Mouse (Mus musculus): Measurements from ENCODE around the gene Xaf1. TPM values are rescaled to one million over a fixed set of nuclear protein-coding genes. Genes with fewer than 3 reads are reported as not detected.

The Xaf1 gene
- polyA plus RNA-seq, 1 experiment = 23.9 TPM

DNA sequence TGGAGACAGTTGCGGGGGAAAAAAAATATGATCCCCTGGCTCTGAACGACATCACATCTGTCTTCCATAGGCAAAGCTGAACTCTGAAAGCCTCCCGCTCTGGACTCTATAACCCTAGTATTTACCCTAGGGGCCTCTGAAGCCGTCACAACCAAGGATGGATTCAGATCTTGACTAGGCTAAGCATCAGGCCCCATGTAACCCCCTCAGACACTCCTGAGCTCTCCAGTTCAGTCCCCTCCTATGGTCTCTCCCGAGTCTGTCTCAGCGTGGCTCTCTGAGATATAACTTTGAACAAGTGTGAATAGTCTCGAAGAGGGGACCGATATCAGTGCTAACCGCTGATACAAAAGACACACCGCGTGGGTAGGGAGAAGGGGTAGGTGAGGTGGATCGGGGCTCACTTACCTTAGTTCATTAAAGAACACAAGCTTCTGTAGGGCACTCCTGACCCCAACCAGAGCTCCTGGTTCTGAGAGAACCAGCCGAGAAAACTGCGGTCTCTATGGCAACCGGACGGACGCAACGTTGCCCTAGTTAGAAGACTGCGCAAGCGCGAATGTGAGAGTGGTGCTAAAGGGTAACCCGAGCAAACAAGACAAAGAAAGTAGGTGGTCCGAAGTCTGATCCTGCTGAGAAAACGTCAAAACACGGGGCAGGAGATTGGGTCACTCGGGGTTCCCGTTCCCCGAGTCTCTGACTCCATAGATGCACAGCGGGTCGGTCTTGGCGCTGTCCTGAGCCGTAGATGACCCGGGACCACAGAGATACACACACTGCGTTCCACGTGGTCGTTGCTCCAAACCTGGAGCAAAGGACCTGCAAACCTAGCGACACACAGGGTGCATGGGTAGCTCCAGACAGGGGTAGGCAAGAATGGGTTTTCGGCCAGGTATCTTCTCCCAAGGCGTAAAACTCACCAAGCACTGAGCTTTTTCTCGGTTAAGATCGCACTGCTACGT lies 60.2 kb downstream of the Xaf1 start:
- peak overlapping the region; percentile 47 for H3K4me3 ChIP-seq (ENCODE audit: insufficient read depth, low read depth, low read length)
- H3K27ac ChIP-seq (ENCODE audit: insufficient read depth, low read depth, low read length) = no peak overlapping the region
- WGBS = 11% methylated on average over 42 of the region's 42 CpGs
- TF ChIP-seq POLR2A (IDR thresholded peaks at IDR 0.05; ENCODE audit: low read depth, low read length) (no peak), CTCF (conservative IDR thresholded peaks at IDR 0.05; ENCODE audit: insufficient read depth, insufficient read length, low read depth, low read length) (no peak)
- peak; percentile 74 for DNase-seq
- no peaks in the 10 kb centered on the region for H3K36me3 ChIP-seq (ENCODE audit: control insufficient read depth, insufficient read depth, low read length)
- H3K4me1 ChIP-seq (ENCODE audit: control insufficient read depth, insufficient read depth, low read length) = no peaks in the 10 kb centered on the region; the same call in 1 of the 2 replicates
- H3K27me3 ChIP-seq (replicated peaks; ENCODE audit: control insufficient read depth, insufficient read depth, low read length) = no peaks in the 10 kb centered on the region

DNA sequence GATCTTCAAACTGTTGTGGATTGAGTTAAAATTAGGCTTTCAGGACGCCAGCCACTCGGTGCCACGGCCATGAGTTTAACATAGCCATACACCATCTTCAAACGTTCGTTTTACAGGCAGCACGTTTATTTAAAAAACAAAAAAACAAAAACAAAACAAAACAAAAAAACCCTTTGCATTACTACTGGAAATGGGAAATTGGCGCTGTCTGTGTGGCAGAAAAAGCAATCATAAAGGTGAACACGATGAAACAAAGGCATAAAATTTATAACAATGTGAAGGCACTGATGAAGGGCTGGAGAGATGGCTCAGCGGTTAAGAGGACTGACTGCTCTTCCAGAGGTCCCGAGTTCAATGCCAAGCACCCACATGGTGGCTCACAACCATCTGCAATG lies 60.9 kb downstream of the Xaf1 start, which contains the start of gene Tekt1:
Gene Tekt1 (minus strand): TSS at position 96 of the 395 bp plus-strand sequence.
- Histone ChIP-seq H3K36me3 (ENCODE audit: control insufficient read depth, insufficient read depth, low read length) (no peaks in the 10 kb centered on the region), H3K4me1 (ENCODE audit: control insufficient read depth, insufficient read depth, low read length) (no peaks in the 10 kb centered on the region; the same call in 1 of the 2 replicates), H3K4me3 (ENCODE audit: insufficient read depth, low read depth, low read length) (peak within 1 kb of the TSS; percentile 47), H3K27me3 (replicated peaks; ENCODE audit: control insufficient read depth, insufficient read depth, low read length) (no peaks in the 10 kb centered on the region), H3K27ac (ENCODE audit: insufficient read depth, low read depth, low read length) (no peak within 1 kb of the TSS)
- DNase-seq = no peak
- 32% methylated on average over 10 of the region's 10 CpGs for WGBS
- TF ChIP-seq POLR2A (IDR thresholded peaks at IDR 0.05; ENCODE audit: low read depth, low read length) = no peak
- TF ChIP-seq CTCF (conservative IDR thresholded peaks at IDR 0.05; ENCODE audit: insufficient read depth, insufficient read length, low read depth, low read length) = no peak

Other genes with a start within 250 kb of the Xaf1 start
- gene Pitpnm3, start 165.9 kb upstream of the Xaf1 start, polyA plus RNA-seq (2012; rRNA removed) = 4.7 and 5.5 TPM in 2 replicates
- gene Gm43951, start 94.8 kb upstream of the Xaf1 start, polyA plus RNA-seq (2012; rRNA removed) = 0.20 and 0.23 TPM in 2 replicates
- 4.6 and 4.8 TPM in 2 replicates for gene 4933427D14Rik, start 94.2 kb upstream of the Xaf1 start, polyA plus RNA-seq (2012; rRNA removed)
- gene Txndc17, start 94.1 kb upstream of the Xaf1 start, polyA plus RNA-seq (2012; rRNA removed) = 125 and 149 TPM in 2 replicates
- gene Med31, start 86.0 kb upstream of the Xaf1 start, polyA plus RNA-seq (2012; rRNA removed) = 8.3 and 9.4 TPM in 2 replicates
- gene Slc13a5, start 34.4 kb upstream of the Xaf1 start, polyA plus RNA-seq (2012; rRNA removed) = 0.16 and 0.27 TPM in 2 replicates
- 0.07 and 0.11 TPM in 2 replicates for gene Fbxo39, start 12.8 kb downstream of the Xaf1 start, polyA plus RNA-seq (2012; rRNA removed)
- 0.13 TPM in 1 of 2 replicates, not detected in the other for gene Tekt1, start 60.8 kb downstream of the Xaf1 start, polyA plus RNA-seq (2012; rRNA removed)
- gene Smtnl2, start 110.1 kb downstream of the Xaf1 start, polyA plus RNA-seq (2012; rRNA removed) = 20.3 and 22.1 TPM in 2 replicates
- 24.3 and 29.3 TPM in 2 replicates for gene Ggt6, start 133.9 kb downstream of the Xaf1 start, polyA plus RNA-seq (2012; rRNA removed)
- gene Mybbp1a, start 139.7 kb downstream of the Xaf1 start, polyA plus RNA-seq (2012; rRNA removed) = 27.0 and 28.6 TPM in 2 replicates
- 102 TPM in 2 replicates for gene Spns2, start 188.3 kb downstream of the Xaf1 start, polyA plus RNA-seq (2012; rRNA removed)
- gene Spns3, start 248.9 kb downstream of the Xaf1 start, polyA plus RNA-seq (2012; rRNA removed) = 8.9 and 9.4 TPM in 2 replicates